Mouse (Mus musculus): ENCODE data around the gene Endod1.

The Endod1 gene

DNA sequence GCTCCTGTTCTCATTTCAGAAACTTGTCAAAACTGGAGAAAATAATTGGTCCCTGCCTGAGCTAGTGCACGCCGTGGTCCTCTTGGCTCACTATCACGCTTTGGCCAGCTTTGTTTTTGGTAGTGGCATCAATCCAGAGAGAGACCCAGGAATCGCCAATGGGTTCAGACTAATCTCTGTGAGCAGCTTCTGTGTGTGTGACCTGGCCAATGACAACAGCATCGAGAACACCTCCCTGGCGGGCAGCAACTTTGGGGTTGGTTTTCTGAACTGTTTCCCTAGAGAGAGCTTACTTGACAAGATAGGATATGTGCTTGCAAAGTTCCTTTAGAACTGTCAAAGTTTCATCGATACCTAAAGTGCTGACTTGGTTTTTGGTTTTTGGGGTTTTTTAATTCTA lies 66.8 kb downstream of the Endod1 start:
- DNase-seq, result no peak

DNA sequence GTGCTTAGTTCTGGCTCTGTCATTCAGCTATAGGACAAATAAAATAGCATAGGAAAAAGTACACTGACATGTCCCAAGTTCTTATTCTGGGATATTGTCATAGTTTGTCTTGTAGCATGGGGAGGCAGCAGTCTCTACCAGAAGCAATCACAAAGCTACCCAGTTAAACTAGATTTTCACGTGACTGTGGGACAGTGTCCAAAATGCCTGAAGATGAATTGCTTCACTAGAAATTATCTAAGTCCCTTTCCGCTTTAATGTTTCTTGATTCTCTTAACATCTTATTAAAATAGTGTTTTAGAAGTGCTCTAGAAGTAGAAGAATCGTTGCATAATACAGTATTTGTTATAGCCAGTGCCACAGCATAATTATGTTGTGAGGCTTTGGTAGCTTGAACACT lies 67.3 kb downstream of the Endod1 start:
- DNase-seq, result no peak

DNA sequence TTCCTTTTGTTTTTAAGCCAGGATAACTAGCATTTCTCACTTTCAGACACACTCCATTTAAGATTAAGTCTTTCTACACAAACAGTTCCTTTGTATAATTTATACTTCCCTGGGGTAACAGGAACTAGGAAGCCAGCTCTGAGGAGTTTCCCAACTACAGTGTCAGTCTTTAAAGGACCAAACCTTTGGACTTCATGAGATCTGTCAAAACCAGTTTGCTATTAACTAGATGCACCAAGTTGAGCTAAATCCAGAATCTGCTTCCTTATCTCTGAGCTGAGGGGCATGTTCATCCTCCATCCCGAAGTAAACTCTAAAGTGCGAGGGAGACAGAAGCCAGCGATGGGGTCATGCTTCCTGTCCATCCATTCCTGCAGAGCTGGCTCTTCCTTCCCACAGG lies 74.0 kb downstream of the Endod1 start:
- no peak for DNase-seq

DNA sequence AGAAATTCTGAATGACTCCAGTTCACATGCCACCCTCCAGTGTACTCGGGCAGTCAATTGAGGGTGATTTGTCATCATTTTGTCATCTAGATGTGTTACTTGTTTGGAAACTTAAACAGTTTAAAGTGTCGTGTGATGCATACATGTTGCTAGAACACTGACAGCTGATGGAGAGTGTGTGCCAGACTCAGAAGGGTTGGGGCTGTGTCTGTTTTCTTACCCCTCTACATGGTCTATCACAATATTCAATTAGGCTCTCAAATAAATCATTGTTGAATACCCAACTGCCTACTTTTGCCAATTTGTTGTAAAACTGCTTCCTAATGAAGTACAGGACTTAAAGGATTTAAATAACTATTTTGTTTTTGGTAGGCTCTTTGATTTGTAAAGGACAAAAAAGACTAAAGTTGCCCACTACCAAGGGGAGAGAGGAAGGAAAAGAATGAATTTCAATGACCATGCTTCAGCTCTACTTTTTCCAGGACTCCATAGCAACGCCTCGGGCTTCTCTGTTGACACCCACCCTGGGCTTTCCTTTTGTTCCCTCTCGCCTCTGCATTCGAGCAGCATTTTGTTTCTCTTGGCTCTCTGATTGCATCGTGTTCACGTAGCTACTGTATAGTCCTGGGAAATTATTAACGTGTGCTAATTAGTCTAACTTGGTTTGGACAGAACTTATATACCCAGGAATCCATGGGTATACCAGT lies 76.9 kb downstream of the Endod1 start:
- DNase-seq, result no peak
